Comparison of ENCODE assay signal across 23 mouse cellular contexts in genomic region chr11:20660111-20661097, GRCm38 (mm10).
DNase-seq lines count a peak whose midpoint lies in the region; ATAC-seq and TF ChIP-seq lines count a peak whose summit lies in the region.
"Had no signal": no experiment of that assay in that cellular context is flagged by ENCODE, and none has a peak within 500 bp of the region (broad histone marks: within the 10 kb centered on the region; RNA-seq: fewer than 3 reads in every experiment).

No protein-coding gene starts in this region.

- no peaks in the 10 kb centered on the region for H3K27me3 ChIP-seq in hindbrain, embryonic 10.5 days (ENCODE audit: insufficient read depth, poor library complexity, severe bottlenecking)
- H3K27me3 ChIP-seq in hindbrain, embryonic 14.5 days (ENCODE audit: control insufficient read depth, insufficient read depth, low read length), result no peaks in the 10 kb centered on the region
- H3K27me3 ChIP-seq in liver, postnatal 0 days (ENCODE audit: insufficient read depth, low read length), result no peaks in the 10 kb centered on the region
- H3K27me3 ChIP-seq in lung, embryonic 14.5 days (ENCODE audit: insufficient read depth, low read length), result no peaks in the 10 kb centered on the region
- H3K27me3 ChIP-seq: CH12.LX; embryonic facial prominence, embryonic 12.5 days; intestine, embryonic 15.5 days; limb, embryonic 12.5 days; midbrain, embryonic 12.5 days; Patski had no signal

- no peaks in the 10 kb centered on the region for H3K36me3 ChIP-seq in hindbrain, embryonic 10.5 days
- H3K36me3 ChIP-seq in hindbrain, embryonic 14.5 days (replicated peaks; ENCODE audit: control insufficient read depth, insufficient read depth), result no peaks in the 10 kb centered on the region
- no peaks in the 10 kb centered on the region for H3K36me3 ChIP-seq in liver, postnatal 0 days (replicated peaks; ENCODE audit: insufficient read depth, low read length)
- H3K36me3 ChIP-seq in lung, embryonic 14.5 days (ENCODE audit: insufficient read depth), result no peaks in the 10 kb centered on the region
- H3K36me3 ChIP-seq: embryonic facial prominence, embryonic 12.5 days; hindbrain, embryonic 13.5 days; intestine, embryonic 15.5 days; limb, embryonic 12.5 days; midbrain, embryonic 12.5 days had no signal

- DNase-seq in hindbrain, embryonic 10.5 days (ENCODE audit: low spot score), result no peak
- no peak for DNase-seq in hindbrain, embryonic 14.5 days (ENCODE audit: low spot score)
- DNase-seq in liver, postnatal 0 days, result no peak
- no peak for DNase-seq in liver
- peak; percentile 66 for DNase-seq in lung, embryonic 14.5 days
- DNase-seq in lung, postnatal 4 days, result peak; percentile 50 to 62
- DNase-seq in left cerebral cortex, adult 11 months (ENCODE audit: low spot score), result no peak
- no peak for DNase-seq in yolk sac, embryonic 10.5 days (ENCODE audit: low spot score)
- DNase-seq: adrenal gland, postnatal 25 days; cerebellum, adult 2 months; gastrocnemius, postnatal 14 days; heart, adult 2 months; heart, postnatal 10 days; layer of hippocampus, adult 9-11 months; right cerebral cortex, postnatal 25 days; thymus, postnatal 14 days had no signal

- WGBS in hindbrain, embryonic 10.5 days, result 82% methylated on average over 14 of the region's 14 CpGs
- WGBS in hindbrain, embryonic 14.5 days, result 89% methylated on average over 14 of the region's 14 CpGs
- 67% methylated on average over 14 of the region's 14 CpGs for WGBS in liver, postnatal 0 days (ENCODE audit: insufficient replicate concordance)
- 53% methylated on average over 14 of the region's 14 CpGs for WGBS in lung, embryonic 14.5 days

- no peak overlapping the region for H3K4me2 ChIP-seq in hindbrain, embryonic 14.5 days (replicated peaks)
- H3K4me2 ChIP-seq in liver, postnatal 0 days (ENCODE audit: low read depth, low read length), result no peak overlapping the region
- H3K4me2 ChIP-seq in lung, embryonic 14.5 days, result no peak overlapping the region
- H3K4me2 ChIP-seq: embryonic facial prominence, embryonic 12.5 days; hindbrain, embryonic 13.5 days; intestine, embryonic 15.5 days; limb, embryonic 12.5 days; midbrain, embryonic 12.5 days had no signal

- H3K4me1 ChIP-seq in hindbrain, embryonic 10.5 days (replicated peaks), result peaks cover 71% of the 10 kb centered on the region
- H3K4me1 ChIP-seq in hindbrain, embryonic 14.5 days (replicated peaks; ENCODE audit: control insufficient read depth, insufficient read depth, low read length), result peaks cover 18% of the 10 kb centered on the region
- H3K4me1 ChIP-seq in liver, postnatal 0 days (ENCODE audit: insufficient read depth), result peaks cover 5% of the 10 kb centered on the region; the same call in 1 of the 2 replicates
- H3K4me1 ChIP-seq in lung, embryonic 14.5 days (ENCODE audit: insufficient read depth), result peaks cover 23% of the 10 kb centered on the region

- no peak for TF ChIP-seq CTCF in liver, postnatal 0 days (IDR thresholded peaks at IDR 0.05; ENCODE audit: low read depth)
- TF ChIP-seq CTCF in lung, embryonic 14.5 days (IDR thresholded peaks at IDR 0.05; ENCODE audit: low read depth), result no peak

- ATAC-seq in hindbrain, embryonic 14.5 days (ENCODE audit: low FRiP score), result no peak
- ATAC-seq in liver, postnatal 0 days, result peak; percentile 27; the same call in 1 of the 2 replicates
- ATAC-seq in lung, embryonic 14.5 days (ENCODE audit: insufficient read depth), result no peak
- ATAC-seq: intestine, embryonic 15.5 days; Patski had no signal

- no peak overlapping the region for H3K4me3 ChIP-seq in hindbrain, embryonic 10.5 days
- H3K4me3 ChIP-seq in hindbrain, embryonic 14.5 days (replicated peaks; ENCODE audit: low read length), result no peak overlapping the region
- no peak overlapping the region for H3K4me3 ChIP-seq in liver, postnatal 0 days (ENCODE audit: low read depth, low read length)
- H3K4me3 ChIP-seq in lung, embryonic 14.5 days (ENCODE audit: low read depth, low read length), result no peak overlapping the region
- H3K4me3 ChIP-seq: embryonic facial prominence, embryonic 12.5 days; heart, adult 2 months; hindbrain, embryonic 13.5 days; intestine, embryonic 15.5 days; limb, embryonic 12.5 days; midbrain, embryonic 12.5 days had no signal

- H3K27ac ChIP-seq in hindbrain, embryonic 10.5 days, result 0 out of 2 replicates have a peak overlapping the region, but pooled peaks have one; percentile 0
- no peak overlapping the region for H3K27ac ChIP-seq in hindbrain, embryonic 14.5 days
- no peak overlapping the region for H3K27ac ChIP-seq in liver, postnatal 0 days (ENCODE audit: low read depth)
- H3K27ac ChIP-seq in lung, embryonic 14.5 days (ENCODE audit: low read depth), result no peak overlapping the region; the same call in 1 of the 2 replicates
- H3K27ac ChIP-seq: embryonic facial prominence, embryonic 12.5 days; heart, adult 2 months; intestine, embryonic 15.5 days; limb, embryonic 12.5 days; midbrain, embryonic 12.5 days had no signal

- no peak for TF ChIP-seq EP300 in liver, postnatal 0 days (IDR thresholded peaks at IDR 0.05; ENCODE audit: low read depth)

- no peak overlapping the region for H3K9ac ChIP-seq in hindbrain, embryonic 14.5 days
- no peak overlapping the region for H3K9ac ChIP-seq in liver, postnatal 0 days (replicated peaks)
- no peak overlapping the region for H3K9ac ChIP-seq in lung, embryonic 14.5 days
- H3K9ac ChIP-seq: embryonic facial prominence, embryonic 12.5 days; hindbrain, embryonic 13.5 days; intestine, embryonic 15.5 days; limb, embryonic 12.5 days; midbrain, embryonic 12.5 days had no signal

- no peaks in the 10 kb centered on the region for H3K9me3 ChIP-seq in hindbrain, embryonic 10.5 days
- H3K9me3 ChIP-seq in hindbrain, embryonic 14.5 days (ENCODE audit: control insufficient read depth, low read length), result no peaks in the 10 kb centered on the region
- no peaks in the 10 kb centered on the region for H3K9me3 ChIP-seq in liver, postnatal 0 days (ENCODE audit: low read length)
- H3K9me3 ChIP-seq in lung, embryonic 14.5 days (ENCODE audit: low read depth, low read length), result no peaks in the 10 kb centered on the region
- H3K9me3 ChIP-seq: embryonic facial prominence, embryonic 12.5 days; intestine, embryonic 15.5 days; limb, embryonic 12.5 days; midbrain, embryonic 12.5 days had no signal

Comparison
In these comparisons a context has a peak if more than half of its experiments do, and no peak if none do; other contexts are left out.
1. DNase-seq: peak in lung, embryonic 14.5 days (single experiment) and lung, postnatal 4 days (2 of 2); none in hindbrain, embryonic 10.5 days (single experiment), hindbrain, embryonic 14.5 days (single experiment), liver, postnatal 0 days (single experiment), liver (single experiment), left cerebral cortex, adult 11 months (single experiment) and yolk sac, embryonic 10.5 days (single experiment).